Comparison of ENCODE assay signal across 16 mouse cellular contexts in genomic region chr3:104905389-104905788, GRCm38 (mm10). TPM values are rescaled to one million over a fixed set of nuclear protein-coding genes. Genes with fewer than 3 reads are reported as not detected.
"Had no signal": no experiment of that assay in that cellular context is flagged by ENCODE, and none has a peak within 500 bp of the region (broad histone marks: within the 10 kb centered on the region; RNA-seq: fewer than 3 reads in every experiment).

No protein-coding gene starts in this region.

- H3K4me3 ChIP-seq: limb, embryonic 15.5 days; liver, embryonic 12.5 days; midbrain, embryonic 10.5 days; neural tube, embryonic 12.5 days; stomach, embryonic 15.5 days had no signal

- H3K9me3 ChIP-seq: limb, embryonic 15.5 days; liver, embryonic 12.5 days; midbrain, embryonic 10.5 days; neural tube, embryonic 12.5 days; stomach, embryonic 15.5 days had no signal

- H3K27me3 ChIP-seq: limb, embryonic 15.5 days; liver, embryonic 12.5 days; neural tube, embryonic 12.5 days; stomach, embryonic 15.5 days had no signal

- H3K4me2 ChIP-seq: limb, embryonic 15.5 days; liver, embryonic 12.5 days; lung, embryonic 14.5 days; neural tube, embryonic 12.5 days; stomach, embryonic 15.5 days had no signal

- DNase-seq: kidney, adult 8-10 months; kidney, postnatal 25 days; lung, embryonic 14.5 days; lung, postnatal 10 days; lung, postnatal 4 days; midbrain, embryonic 14.5 days; thymus, postnatal 36 days had no signal

- H3K4me1 ChIP-seq: limb, embryonic 15.5 days; liver, embryonic 12.5 days; midbrain, embryonic 10.5 days; neural tube, embryonic 12.5 days; stomach, embryonic 15.5 days had no signal

- H3K27ac ChIP-seq: limb, embryonic 15.5 days; liver, embryonic 12.5 days; midbrain, embryonic 10.5 days; neural tube, embryonic 12.5 days; stomach, embryonic 15.5 days had no signal

- ATAC-seq: inflammation-experienced regulatory T-cells, adult 6 months; intestine, postnatal 0 days; liver, embryonic 12.5 days had no signal

- H3K9ac ChIP-seq: limb, embryonic 15.5 days; liver, embryonic 12.5 days; lung, embryonic 14.5 days; neural tube, embryonic 12.5 days; stomach, embryonic 15.5 days had no signal

RNA-seq across cellular contexts. Expression of gene Wnt2b, which starts 56.3 kb away (rescaled TPM):
- total RNA-seq: megakaryocyte, adult 5-6 weeks; neutrophil, adult 5-6 weeks had no signal
